Mouse (Mus musculus) bone marrow, adult 2 months (tissue): ENCODE measurements around the gene Prpf3.

Experiments used
- CTCF ChIP-seq: fragments of 200-500 bp; IDR thresholded peaks from 2 replicates; pipeline ENCODE4 v1.5.1; 2011; ENCODE audit warnings: low read length, control low read depth; ENCODE audit not compliant: control insufficient read depth, insufficient read depth
- POLR2A ChIP-seq: fragments of 200-500 bp; IDR thresholded peaks from 2 replicates; pipeline ENCODE4 v1.6.1; 2011; ENCODE audit warnings: low read depth, mild to moderate bottlenecking, control low read depth, low read length, borderline replicate concordance; ENCODE audit not compliant: control insufficient read depth

- peak; percentile 56 for TF ChIP-seq CTCF
- no peak for TF ChIP-seq POLR2A
Observed at GRCm38 (mm10) chr3:95861216-95861615, 5.5 kb upstream of the Prpf3 start.
